Comparison of ENCODE assay signal across 8 mouse cellular contexts in the genomic region with DNA sequence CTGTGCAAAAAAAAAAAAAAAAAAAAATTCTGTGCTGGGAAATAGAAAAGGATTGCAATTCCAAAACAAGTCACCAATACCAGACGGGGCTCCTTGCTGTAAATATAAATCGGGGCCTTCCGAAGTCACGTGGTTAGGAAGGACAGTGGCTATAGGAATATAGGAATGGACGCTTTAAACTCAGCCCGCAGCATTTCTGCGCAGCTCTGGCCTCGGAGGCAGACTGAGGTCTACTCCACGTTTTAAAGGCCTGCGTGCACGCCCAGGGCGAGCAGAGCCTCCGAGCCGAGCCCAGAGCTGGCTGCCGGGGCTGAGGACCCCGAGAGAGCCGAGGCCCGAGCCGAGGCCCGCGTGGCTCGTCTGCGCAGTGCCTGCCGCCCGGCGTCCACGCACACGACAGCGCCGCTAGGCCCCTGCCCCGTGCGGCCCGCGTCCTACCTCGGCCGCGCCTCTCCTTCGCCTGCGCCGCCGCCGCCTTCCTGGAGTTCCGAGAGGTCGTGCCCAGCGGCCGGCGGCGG. TPM values are rescaled to one million over a fixed set of nuclear protein-coding genes. Genes with fewer than 3 reads are reported as not detected.
DNase-seq lines count a peak whose midpoint lies in the region; ATAC-seq and TF ChIP-seq lines count a peak whose summit lies in the region.

No protein-coding gene starts in this region.

- no peak for TF ChIP-seq CTCF in forebrain, postnatal 0 days (IDR thresholded peaks at IDR 0.05; ENCODE audit: low read depth)

- H3K27ac ChIP-seq in forebrain, postnatal 0 days (ENCODE audit: low read depth, low read length), result peak overlapping the region; percentile 90
- H3K27ac ChIP-seq in liver, embryonic 13.5 days, result peak overlapping the region; percentile 80
- H3K27ac ChIP-seq in stomach, embryonic 14.5 days (ENCODE audit: low read length), result peak overlapping the region; percentile 94

- peak; percentile 67 for DNase-seq in cerebellum, adult 9-11 months
- DNase-seq in cerebellum, adult 11-12 months, result no peak
- peak; percentile 15 for DNase-seq in ovary, adult 18-20 months (ENCODE audit: low spot score)
- DNase-seq in ovary, postnatal 36 days (ENCODE audit: low spot score), result no peak
- DNase-seq in forebrain, postnatal 0 days, result peak; percentile 74
- no peak for DNase-seq in liver, embryonic 13.5 days
- no peak for DNase-seq in spleen, adult 18-20 months

- peak overlapping the region; percentile 78 for H3K9ac ChIP-seq in forebrain, postnatal 0 days
- peak overlapping the region; percentile 80 for H3K9ac ChIP-seq in liver, embryonic 13.5 days
- peak overlapping the region; percentile 79 for H3K9ac ChIP-seq in stomach, embryonic 14.5 days (replicated peaks; ENCODE audit: low read depth, low read length)

- H3K4me3 ChIP-seq in forebrain, postnatal 0 days (ENCODE audit: low read depth, low read length), result peak overlapping the region; percentile 69
- peak overlapping the region; percentile 74 for H3K4me3 ChIP-seq in liver, embryonic 13.5 days (replicated peaks)
- peak overlapping the region; percentile 79 for H3K4me3 ChIP-seq in stomach, embryonic 14.5 days (ENCODE audit: low read depth, low read length)

- no peaks in the 10 kb centered on the region for H3K9me3 ChIP-seq in forebrain, postnatal 0 days (ENCODE audit: low read length)
- H3K9me3 ChIP-seq in liver, embryonic 13.5 days (replicated peaks), result no peaks in the 10 kb centered on the region
- H3K9me3 ChIP-seq in stomach, embryonic 14.5 days (ENCODE audit: control insufficient read depth, low read depth, low read length), result no peaks in the 10 kb centered on the region

- H3K4me1 ChIP-seq in forebrain, postnatal 0 days (ENCODE audit: insufficient read depth), result peaks cover 11% of the 10 kb centered on the region; the same call in 1 of the 2 replicates
- peaks cover 11% of the 10 kb centered on the region; the same call in 1 of the 2 replicates for H3K4me1 ChIP-seq in liver, embryonic 13.5 days (replicated peaks)
- H3K4me1 ChIP-seq in stomach, embryonic 14.5 days (ENCODE audit: control insufficient read depth, insufficient read depth, low read length), result peaks cover 10% of the 10 kb centered on the region; the same call in 1 of the 2 replicates

- no peaks in the 10 kb centered on the region for H3K36me3 ChIP-seq in forebrain, postnatal 0 days (ENCODE audit: insufficient read depth)
- peaks cover 3% of the 10 kb centered on the region; the same call in 1 of the 2 replicates for H3K36me3 ChIP-seq in liver, embryonic 13.5 days
- no peaks in the 10 kb centered on the region for H3K36me3 ChIP-seq in stomach, embryonic 14.5 days (ENCODE audit: control insufficient read depth, insufficient read depth, low read length)

- H3K27me3 ChIP-seq in forebrain, postnatal 0 days (ENCODE audit: insufficient read depth, low read length), result no peaks in the 10 kb centered on the region
- no peaks in the 10 kb centered on the region for H3K27me3 ChIP-seq in liver, embryonic 13.5 days
- H3K27me3 ChIP-seq in stomach, embryonic 14.5 days (ENCODE audit: control insufficient read depth, insufficient read depth, low read length), result no peaks in the 10 kb centered on the region

- peak; percentile 74 for ATAC-seq in forebrain, postnatal 0 days
- ATAC-seq in liver, embryonic 13.5 days (ENCODE audit: low read depth), result peak; percentile 68
- ATAC-seq in stomach, embryonic 14.5 days (ENCODE audit: insufficient number of reproducible peaks, insufficient read depth, low FRiP score, low read depth), result peak; percentile 74

- peak overlapping the region; percentile 85 for H3K4me2 ChIP-seq in forebrain, postnatal 0 days (ENCODE audit: low read depth)
- H3K4me2 ChIP-seq in liver, embryonic 13.5 days, result peak overlapping the region; percentile 94
- H3K4me2 ChIP-seq in stomach, embryonic 14.5 days (replicated peaks; ENCODE audit: low read depth, low read length), result peak overlapping the region; percentile 60

- WGBS in forebrain, postnatal 0 days, result under 1% methylated on average over 45 of the region's 48 CpGs
- WGBS in liver, embryonic 13.5 days (ENCODE audit: insufficient replicate concordance), result 0% methylated on average over 44 of the region's 48 CpGs
- under 1% methylated on average over 48 of the region's 48 CpGs for WGBS in stomach, embryonic 14.5 days

RNA-seq across cellular contexts. Expression of a gene that starts 0.7 kb away (rescaled TPM):
- total RNA-seq in forebrain, postnatal 0 days (2014; rRNA removed), result 40.5 and 44.0 TPM in 2 replicates
- 48.4 and 49.3 TPM in 2 replicates for polyA plus RNA-seq in forebrain, postnatal 0 days (2015; fragmentation: Nextera tagmentation; extraction: Ambion mirVana)
- 18.5 and 19.4 TPM in 2 replicates for polyA plus RNA-seq in liver, embryonic 13.5 days (2015; fragmentation: Nextera tagmentation; extraction: Ambion mirVana)
- 60.3 and 64.2 TPM in 2 replicates for polyA plus RNA-seq in stomach, embryonic 14.5 days (2014; fragmentation: Nextera tagmentation; extraction: Ambion mirVana)

RNA-seq across cellular contexts. Expression of a gene that starts 49.4 kb away (rescaled TPM):
- total RNA-seq in forebrain, postnatal 0 days (2014; rRNA removed), result 19.4 and 20.2 TPM in 2 replicates
- 13.5 and 27.8 TPM in 2 replicates for polyA plus RNA-seq in forebrain, postnatal 0 days (2015; fragmentation: Nextera tagmentation; extraction: Ambion mirVana)
- polyA plus RNA-seq in liver, embryonic 13.5 days (2015; fragmentation: Nextera tagmentation; extraction: Ambion mirVana), result 1.3 TPM in 2 replicates
- 15.5 and 15.6 TPM in 2 replicates for polyA plus RNA-seq in stomach, embryonic 14.5 days (2014; fragmentation: Nextera tagmentation; extraction: Ambion mirVana)

Comparison
In these comparisons a context has a peak if more than half of its experiments do, and no peak if none do; other contexts are left out.
1. DNase-seq: peak in cerebellum, adult 9-11 months (single experiment), ovary, adult 18-20 months (single experiment) and forebrain, postnatal 0 days (single experiment); none in cerebellum, adult 11-12 months (single experiment), ovary, postnatal 36 days (single experiment), liver, embryonic 13.5 days (single experiment) and spleen, adult 18-20 months (0 of 2).
2. Peak in every context shown above with its lines, with median percentiles within 50 percentile points of each other: ATAC-seq, H3K27ac ChIP-seq, H3K4me2 ChIP-seq, H3K4me3 ChIP-seq and H3K9ac ChIP-seq.